Mouse (Mus musculus): ENCODE measurements around the gene Uba7. TPM values are rescaled to one million over a fixed set of nuclear protein-coding genes. Genes with fewer than 3 reads are reported as not detected.

Uba7 gene
- polyA plus RNA-seq, 1 experiment from 2014 or later = 22.6 TPM

- Histone ChIP-seq H3K9me3 (replicated peaks) (no peaks in the 10 kb centered on the region), H3K9ac (no peak overlapping the region), H3K36me3 (no peaks in the 10 kb centered on the region), H3K4me1 (replicated peaks) (peaks cover 15% of the 10 kb centered on the region), H3K27ac (no peak overlapping the region), H3K4me3 (no peak overlapping the region), H3K4me2 (no peak overlapping the region), H3K27me3 (no peaks in the 10 kb centered on the region)
- 79% methylated on average over 31 of the region's 31 CpGs for WGBS
- ATAC-seq (replicated peaks; ENCODE audit: insufficient number of reproducible peaks, insufficient read depth, low FRiP score, low read depth) = no peak
Observed at GRCm38 (mm10) chr9:107947241-107948194, 27.8 kb upstream of the Uba7 start.

- 78% methylated on average over 13 of the region's 13 CpGs for WGBS
- no peak for ATAC-seq (replicated peaks; ENCODE audit: insufficient number of reproducible peaks, insufficient read depth, low FRiP score, low read depth)
Observed at GRCm38 (mm10) chr9:107949184-107949921, 26.0 kb upstream of the Uba7 start.

GRCm38 (mm10) chr9:107949922-107950235 lies 25.4 kb upstream of the Uba7 start, which contains the start of gene Traip:
Gene Traip, plus strand, starts transcription at chr9:107950136.
- peak within 1 kb of the TSS; percentile 65 for H3K9ac ChIP-seq
- H3K36me3 ChIP-seq = no peaks in the 10 kb centered on the region
- ATAC-seq (replicated peaks; ENCODE audit: insufficient number of reproducible peaks, insufficient read depth, low FRiP score, low read depth) = no peak
- H3K4me1 ChIP-seq (replicated peaks) = peaks cover 15% of the 10 kb centered on the region
- peak within 1 kb of the TSS; percentile 74 for H3K4me3 ChIP-seq
- peak within 1 kb of the TSS; percentile 62 for H3K27ac ChIP-seq
- no peaks in the 10 kb centered on the region for H3K27me3 ChIP-seq
- H3K4me2 ChIP-seq = peak within 1 kb of the TSS; percentile 74
- H3K9me3 ChIP-seq (replicated peaks) = no peaks in the 10 kb centered on the region
- 93% methylated on average over 10 of the region's 10 CpGs for WGBS

More at GRCm38 (mm10) chr9:107949184-107949921, 26.0 kb upstream of the Uba7 start:
- H3K4me1 ChIP-seq (replicated peaks) = peaks cover 15% of the 10 kb centered on the region
- no peak overlapping the region for H3K4me2 ChIP-seq
- H3K27ac ChIP-seq = no peak overlapping the region
- no peak overlapping the region for H3K4me3 ChIP-seq
- no peaks in the 10 kb centered on the region for H3K27me3 ChIP-seq
- no peaks in the 10 kb centered on the region for H3K36me3 ChIP-seq
- H3K9ac ChIP-seq = no peak overlapping the region
- no peaks in the 10 kb centered on the region for H3K9me3 ChIP-seq (replicated peaks)

GRCm38 (mm10) chr9:107950460-107951355 lies 24.6 kb upstream of the Uba7 start:
- no peaks in the 10 kb centered on the region for H3K9me3 ChIP-seq (replicated peaks)
- peak overlapping the region; percentile 74 for H3K4me3 ChIP-seq
- peak overlapping the region; percentile 65 for H3K9ac ChIP-seq
- WGBS = 16% methylated on average over 45 of the region's 45 CpGs
- H3K36me3 ChIP-seq = no peaks in the 10 kb centered on the region
- H3K4me2 ChIP-seq = peak overlapping the region; percentile 74
- peak overlapping the region; percentile 62 for H3K27ac ChIP-seq
- ATAC-seq (replicated peaks; ENCODE audit: insufficient number of reproducible peaks, insufficient read depth, low FRiP score, low read depth) = peak; percentile 87
- no peaks in the 10 kb centered on the region for H3K27me3 ChIP-seq
- peaks cover 15% of the 10 kb centered on the region for H3K4me1 ChIP-seq (replicated peaks)

- 0 out of 2 replicates have a peak overlapping the region, but pooled peaks have one; percentile 1 for H3K9ac ChIP-seq
- H3K4me1 ChIP-seq (replicated peaks) = peaks cover 10% of the 10 kb centered on the region
- no peak for ATAC-seq (replicated peaks; ENCODE audit: insufficient number of reproducible peaks, insufficient read depth, low FRiP score, low read depth)
- WGBS = 63% methylated on average over 6 of the region's 6 CpGs
- no peaks in the 10 kb centered on the region for H3K9me3 ChIP-seq (replicated peaks)
- no peak overlapping the region for H3K27ac ChIP-seq
- peaks cover 10% of the 10 kb centered on the region; the same call in 1 of the 2 replicates for H3K36me3 ChIP-seq
- H3K4me2 ChIP-seq = no peak overlapping the region
- H3K27me3 ChIP-seq = no peaks in the 10 kb centered on the region
- no peak overlapping the region for H3K4me3 ChIP-seq
Observed at GRCm38 (mm10) chr9:107955613-107956289, 19.6 kb upstream of the Uba7 start.

GRCm38 (mm10) chr9:107957141-107957540 lies 18.2 kb upstream of the Uba7 start:
- no peak overlapping the region for H3K4me3 ChIP-seq
- WGBS = 64% methylated on average over 6 of the region's 6 CpGs
- H3K27me3 ChIP-seq = no peaks in the 10 kb centered on the region
- no peaks in the 10 kb centered on the region for H3K9me3 ChIP-seq (replicated peaks)
- no peak overlapping the region for H3K9ac ChIP-seq
- H3K36me3 ChIP-seq = peaks cover 13% of the 10 kb centered on the region; the same call in 1 of the 2 replicates
- H3K4me1 ChIP-seq (replicated peaks) = no peaks in the 10 kb centered on the region; the same call in 1 of the 2 replicates
- ATAC-seq (replicated peaks; ENCODE audit: insufficient number of reproducible peaks, insufficient read depth, low FRiP score, low read depth) = no peak
- H3K4me2 ChIP-seq = no peak overlapping the region
- no peak overlapping the region for H3K27ac ChIP-seq

- no peak overlapping the region for H3K4me2 ChIP-seq
- peaks cover 7% of the 10 kb centered on the region for H3K4me1 ChIP-seq (replicated peaks)
- no peak overlapping the region for H3K9ac ChIP-seq
- H3K9me3 ChIP-seq (replicated peaks) = no peaks in the 10 kb centered on the region
- peaks cover 17% of the 10 kb centered on the region; the same call in 1 of the 2 replicates for H3K36me3 ChIP-seq
- H3K27ac ChIP-seq = no peak overlapping the region
- WGBS = 64% methylated on average over 6 of the region's 6 CpGs
- no peaks in the 10 kb centered on the region for H3K27me3 ChIP-seq
- no peak for ATAC-seq (replicated peaks; ENCODE audit: insufficient number of reproducible peaks, insufficient read depth, low FRiP score, low read depth)
- no peak overlapping the region for H3K4me3 ChIP-seq
Observed at GRCm38 (mm10) chr9:107959896-107960295, 15.4 kb upstream of the Uba7 start.

- Histone ChIP-seq H3K27me3 (no peaks in the 10 kb centered on the region), H3K9ac (no peak overlapping the region), H3K27ac (no peak overlapping the region), H3K36me3 (peaks cover 17% of the 10 kb centered on the region; the same call in 1 of the 2 replicates), H3K4me3 (no peak overlapping the region), H3K4me1 (replicated peaks) (peaks cover 7% of the 10 kb centered on the region), H3K4me2 (no peak overlapping the region), H3K9me3 (replicated peaks) (no peaks in the 10 kb centered on the region)
- ATAC-seq (replicated peaks; ENCODE audit: insufficient number of reproducible peaks, insufficient read depth, low FRiP score, low read depth) = no peak
- WGBS = 81% methylated on average over 4 of the region's 4 CpGs
Observed at GRCm38 (mm10) chr9:107960928-107961327, 14.4 kb upstream of the Uba7 start.

- H3K4me3 ChIP-seq = no peak overlapping the region
- ATAC-seq (replicated peaks; ENCODE audit: insufficient number of reproducible peaks, insufficient read depth, low FRiP score, low read depth) = no peak
- H3K9me3 ChIP-seq (replicated peaks) = no peaks in the 10 kb centered on the region
- H3K27ac ChIP-seq = no peak overlapping the region
- peaks cover 7% of the 10 kb centered on the region for H3K4me1 ChIP-seq (replicated peaks)
- WGBS = 89% methylated on average over 10 of the region's 10 CpGs
- H3K4me2 ChIP-seq = no peak overlapping the region
- H3K9ac ChIP-seq = no peak overlapping the region
- peaks cover 17% of the 10 kb centered on the region; the same call in 1 of the 2 replicates for H3K36me3 ChIP-seq
- no peaks in the 10 kb centered on the region for H3K27me3 ChIP-seq
Observed at GRCm38 (mm10) chr9:107961351-107961762, 13.9 kb upstream of the Uba7 start.

GRCm38 (mm10) chr9:107961881-107962280 lies 13.4 kb upstream of the Uba7 start:
- Histone ChIP-seq H3K9ac (no peak overlapping the region), H3K4me3 (no peak overlapping the region), H3K27me3 (no peaks in the 10 kb centered on the region), H3K9me3 (replicated peaks) (no peaks in the 10 kb centered on the region), H3K4me1 (replicated peaks) (peaks cover 7% of the 10 kb centered on the region), H3K36me3 (peaks cover 17% of the 10 kb centered on the region; the same call in 1 of the 2 replicates), H3K27ac (no peak overlapping the region), H3K4me2 (no peak overlapping the region)
- no peak for ATAC-seq (replicated peaks; ENCODE audit: insufficient number of reproducible peaks, insufficient read depth, low FRiP score, low read depth)
- WGBS = 50% methylated on average over 5 of the region's 5 CpGs
